Mouse (Mus musculus) erythroblast, embryonic 14.5 days (primary cell): ENCODE results near the gene Sh3rf3.

Experiments used
- GATA1 ChIP-seq: IDR thresholded peaks from 2 replicates; pipeline ENCODE4 v1.6.1; 2012; ENCODE audit warnings: low read length, inconsistent platforms, mixed read lengths
- TAL1 ChIP-seq: IDR thresholded peaks from 3 replicates; pipeline ENCODE4 v1.6.1; 2012; ENCODE audit warnings: low read length, inconsistent platforms, mixed read lengths

DNA sequence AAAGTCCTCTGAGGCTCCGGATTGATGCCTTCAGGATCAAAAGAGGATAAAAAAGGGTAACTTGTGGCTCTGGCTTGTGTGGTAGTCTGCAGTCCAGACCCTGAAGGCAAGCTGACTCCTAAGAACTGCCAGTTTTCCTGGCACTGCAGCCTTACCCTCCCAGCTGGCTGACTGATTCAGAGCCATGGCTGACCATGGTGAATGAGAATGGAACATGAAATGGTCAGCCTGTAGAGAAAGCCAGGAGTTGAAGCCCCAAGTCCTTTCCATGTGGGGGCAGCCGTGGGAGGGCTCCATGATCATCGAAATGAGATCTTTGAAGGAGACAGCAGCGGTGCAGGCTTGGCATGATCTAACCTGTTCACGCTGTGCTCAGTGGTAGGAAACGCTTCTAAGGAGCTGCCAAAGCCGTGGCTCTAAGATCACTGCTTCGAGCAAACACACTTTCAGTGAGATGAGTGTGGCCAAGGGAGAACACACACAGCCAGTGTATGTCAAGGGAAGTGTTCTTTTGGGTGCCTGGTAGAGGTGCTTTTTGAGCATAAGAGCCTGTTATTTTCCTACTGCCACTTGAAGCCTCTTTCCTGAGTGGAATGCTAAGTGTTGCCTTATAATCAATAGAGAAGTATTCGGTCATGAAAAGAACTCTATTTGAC is 168.6 kb downstream of the Sh3rf3 start:
- TF ChIP-seq GATA1 (no peak), TAL1 (no peak)
